Mouse (Mus musculus): ENCODE measurements at regions not wholly inside any gene's neighbourhood (a gene's known extent, or its start where the extent isn't known, plus 50 kb on each side); places are given as distances from the start of the nearest gene placed in this dataset.

DNA sequence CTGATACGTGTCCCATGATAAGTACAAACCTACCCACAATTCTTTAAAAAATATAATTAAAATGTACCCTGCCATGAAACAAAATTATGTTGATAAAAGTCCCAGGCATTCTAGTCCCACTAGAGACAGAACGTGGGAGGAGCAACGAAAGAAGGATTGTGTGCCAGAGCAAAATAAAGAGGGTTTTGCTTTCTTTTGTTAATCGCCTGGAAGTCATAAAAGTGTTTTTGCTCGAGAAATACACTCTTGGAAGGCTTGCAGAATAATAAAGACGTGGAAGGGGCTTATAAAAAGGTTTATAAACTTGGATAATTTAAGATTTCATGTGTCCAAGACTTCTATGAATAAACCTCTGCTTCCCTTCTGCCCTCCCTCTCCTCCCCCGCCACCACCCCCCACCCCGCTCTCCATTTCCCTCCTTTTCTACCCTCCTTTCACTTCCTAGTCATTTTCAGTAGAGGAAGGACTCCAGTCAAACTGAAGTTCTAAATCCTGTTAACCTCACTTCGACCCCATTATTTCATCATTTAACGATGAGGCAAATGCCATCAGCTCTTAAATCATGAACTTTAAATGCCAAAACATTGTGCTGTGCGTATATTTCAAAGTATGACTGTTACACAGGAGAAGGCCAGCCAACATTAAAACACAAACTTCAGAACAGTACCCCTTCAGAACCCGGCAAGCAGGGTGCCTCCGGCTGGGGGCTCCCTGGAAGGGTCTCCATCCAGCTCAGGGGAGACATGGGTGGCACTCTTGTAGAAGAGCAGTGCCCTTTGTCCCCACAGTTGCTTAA, 54.8 kb upstream of the Cep85l start:
- DNase-seq: peak in 1 of 2 experiments; percentile 29

DNA sequence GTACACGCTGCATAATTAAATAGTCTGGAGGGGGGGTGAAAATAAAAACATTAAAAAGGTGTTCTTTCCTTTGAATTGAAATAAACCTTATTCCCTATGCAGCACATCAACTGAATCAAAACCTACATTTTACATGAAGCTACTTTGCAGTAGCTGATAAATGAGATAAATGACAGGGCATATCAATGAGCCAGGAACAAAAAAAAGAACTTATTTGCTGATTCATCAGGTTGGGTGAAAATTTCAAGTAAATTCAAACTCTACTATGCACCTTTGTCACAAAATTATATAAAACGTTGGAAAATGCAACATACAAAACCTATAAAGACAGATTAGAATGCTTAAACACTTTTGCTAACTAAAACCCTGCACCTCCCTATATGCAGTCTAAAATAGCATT, 53.0 kb upstream of the Cep85l start:
- no peak for DNase-seq

DNA sequence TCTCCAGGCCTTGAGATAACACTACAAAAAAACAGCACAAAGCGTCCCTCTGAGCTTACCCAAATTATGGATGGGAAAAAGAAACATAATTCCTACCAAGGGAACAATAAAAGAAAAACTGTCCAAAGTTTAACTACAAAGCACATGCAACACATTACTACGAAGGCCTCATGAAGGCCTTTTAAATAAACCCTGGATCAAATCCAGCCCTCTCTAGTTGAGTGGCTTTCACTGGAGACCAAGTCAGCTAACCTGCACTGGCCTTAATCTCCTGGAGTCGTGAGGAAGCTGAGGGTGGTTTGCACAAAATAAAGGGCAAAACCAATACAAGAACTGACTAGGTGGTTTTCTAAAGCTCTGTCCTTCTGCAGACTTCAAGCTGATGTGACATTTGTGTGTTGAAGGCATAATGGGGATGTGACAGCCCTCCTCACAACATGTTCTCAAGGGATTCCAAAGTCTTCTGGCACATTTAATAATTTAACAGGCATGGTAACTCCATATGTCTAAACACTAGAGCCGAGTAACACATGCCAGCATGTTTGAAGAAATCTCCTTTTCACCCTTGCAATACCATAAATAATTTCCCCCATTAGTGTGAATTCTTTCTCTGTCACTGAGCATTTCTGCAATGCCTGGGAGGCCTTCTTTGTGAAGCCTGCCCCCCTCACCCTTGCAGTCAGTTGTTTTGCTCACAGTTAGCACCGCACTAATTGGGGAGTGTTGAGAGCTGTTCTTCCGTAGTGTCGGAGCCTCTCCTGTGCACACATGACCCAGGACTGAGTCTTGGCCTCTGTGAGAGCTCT, 50.0 kb upstream of the Cep85l start:
- DNase-seq: no peak

Data from adrenal gland, postnatal 36 days (tissue).